Mouse (Mus musculus) Patski (cell line): ENCODE measurements around the gene Tnk2. TPM values are rescaled to one million over a fixed set of nuclear protein-coding genes. Genes with fewer than 3 reads are reported as not detected.

Experiments used
- ATAC-seq: fragments of 100-300 bp; one replicate; pipeline ENCODE4 v1.8.0; 2021
- CTCF ChIA-PET: fragments of 350-600 bp; sonication (Branson Sonifier 250); formaldehyde crosslinking; loops from one replicate; lab custom pipeline; 2022; ENCODE audit warnings: inconsistent platforms; lab: Charles Lee
- POLR2A ChIA-PET: fragments of 350-600 bp; sonication (Branson Sonifier 250); formaldehyde crosslinking; loops from one replicate; lab custom pipeline; 2022; ENCODE audit warnings: antibody characterized with exemption, inconsistent platforms; lab: Charles Lee
- DNase-seq: peaks from one replicate; pipeline ENCODE4 v3.0.0-alpha.2; 2011; ENCODE audit warnings: low read depth, low spot score
- H3K27me3 ChIP-seq: fragments of 371-371 bp; one replicate; pipeline ENCODE4 v1.5.1; 2021
- CTCF ChIP-seq: fragments of 100-300 bp; IDR thresholded peaks from one replicate; pipeline ENCODE4 v1.5.1; 2021
- in situ Hi-C: fragments of 300-500 bp; cut with MboI; formaldehyde crosslinking; loops from 3 replicates; pipeline ENCODE4 v1.11.1; 2018; ENCODE audit warnings: low pct_unique_long_range_greater_than_20kb, mixed read lengths
- polyA plus RNA-seq: library from polyadenylated mRNA; unstranded; gene quantifications from one replicate; pipeline ENCODE4 v1.2.3, GENCODE M21; 2021

Tnk2 gene
- polyA plus RNA-seq, 1 experiment from 2014 or later: 72.0 TPM

DNA sequence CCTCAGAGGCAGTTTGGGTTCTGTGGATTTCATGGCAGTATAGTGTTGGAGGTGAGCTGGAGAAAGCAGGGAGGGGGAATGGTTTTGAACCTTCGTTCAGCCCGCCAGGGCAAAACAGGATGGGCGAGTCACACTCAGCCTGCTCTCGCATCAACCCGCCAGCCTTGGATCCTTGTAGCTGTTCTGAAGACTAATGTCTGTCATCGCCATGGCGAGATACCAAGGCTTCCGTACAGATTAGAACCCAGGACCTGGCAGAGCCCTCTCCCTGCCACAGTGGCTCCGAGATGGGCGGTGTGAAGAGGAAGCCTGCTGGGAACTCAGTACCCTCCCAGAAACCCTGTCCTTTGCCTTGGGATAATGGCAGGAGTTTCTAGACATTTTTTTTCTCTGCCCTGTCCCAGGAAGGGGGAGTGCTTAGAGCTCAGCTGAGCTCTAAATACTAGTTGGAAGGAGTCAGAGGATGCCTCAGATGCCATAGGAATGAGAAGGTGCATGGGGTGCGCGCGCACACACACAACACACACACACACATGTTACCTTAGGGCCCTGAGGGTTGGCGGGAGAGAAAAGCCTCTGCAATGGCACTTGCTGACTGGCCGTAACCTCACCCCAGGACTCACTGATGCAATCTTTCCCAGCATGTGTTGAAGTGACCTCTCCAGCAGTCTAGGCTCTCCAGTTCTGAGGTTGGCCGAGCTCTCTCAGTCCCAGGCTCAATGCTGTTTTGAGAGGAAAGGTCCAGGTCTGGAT is 14.0 kb downstream of the Tnk2 start:
- in situ Hi-C loops: no loop called here

DNA sequence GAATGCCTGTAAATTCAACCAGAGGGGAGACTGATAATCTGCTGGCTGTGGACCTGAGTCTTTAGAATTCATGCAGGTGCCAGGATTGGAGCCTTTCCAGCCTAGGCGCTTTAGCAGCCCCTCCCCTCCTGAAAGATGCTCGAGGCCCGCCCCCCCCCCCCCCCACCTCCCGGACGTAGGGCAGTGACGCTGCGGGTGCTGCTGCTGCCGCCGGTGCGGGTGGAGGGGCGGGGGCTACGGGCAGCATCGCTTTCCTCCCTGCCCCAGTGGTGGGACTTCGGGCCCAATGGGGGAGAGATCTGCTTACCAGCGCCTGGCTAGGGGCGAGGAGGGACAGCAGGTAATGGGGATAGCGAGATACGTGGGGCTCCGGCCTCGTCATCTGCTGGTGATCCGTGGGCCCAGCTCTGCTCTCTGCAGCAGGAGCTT is 15.1 kb downstream of the Tnk2 start:
- DNase-seq (no peak), ATAC-seq (no peak)
- ChIA-PET POLR2A (interaction anchor here (0.6 to 1.6 kb wide), 2 partner anchors 13 to 24 kb away, joined by 3 read pairs; no protein-coding TSS in a partner anchor), CTCF (interaction anchor here (1.2 to 1.9 kb wide), 5 partner anchors 10 to 69 kb away, joined by 4 to 7 read pairs (median 4); no protein-coding TSS in a partner anchor)
- TF ChIP-seq CTCF: no peak
- no peaks in the 10 kb centered on the region for H3K27me3 ChIP-seq
- in situ Hi-C loops: no loop called here

More for the DNA sequence above, 14.0 kb downstream of the Tnk2 start:
- no peak for TF ChIP-seq CTCF
- ATAC-seq (peak; percentile 20), DNase-seq (no peak)
- ChIA-PET CTCF (interaction anchor here (0.8 to 3.2 kb wide), 6 partner anchors 11 to 25 kb away, joined by 3 to 22 read pairs (median 6); partner anchors contain the start of gene Tnk2), POLR2A (interaction anchor here (0.6 to 1.8 kb wide), 4 partner anchors 11 to 19 kb away, joined by 3 to 6 read pairs (median 4); no protein-coding TSS in a partner anchor)
- H3K27me3 ChIP-seq: no peaks in the 10 kb centered on the region

- ATAC-seq: no peak
- CTCF ChIA-PET: interaction anchor here (0.9 to 6.6 kb wide), 14 partner anchors 8 to 140 kb away, joined by 3 to 51 read pairs (median 4); no protein-coding TSS in a partner anchor
- in situ Hi-C loops: no loop called here
- DNase-seq: no peak
- H3K27me3 ChIP-seq: no peaks in the 10 kb centered on the region
- POLR2A ChIA-PET: interaction anchor here (1.6 to 2.5 kb wide), 2 partner anchors 15 to 24 kb away, joined by 3 to 10 read pairs; partner anchors contain the start of gene Tnk2
- no peak for TF ChIP-seq CTCF
Observed at GRCm38 (mm10) chr16:32659385-32659784, 15.7 kb downstream of the Tnk2 start.

DNA sequence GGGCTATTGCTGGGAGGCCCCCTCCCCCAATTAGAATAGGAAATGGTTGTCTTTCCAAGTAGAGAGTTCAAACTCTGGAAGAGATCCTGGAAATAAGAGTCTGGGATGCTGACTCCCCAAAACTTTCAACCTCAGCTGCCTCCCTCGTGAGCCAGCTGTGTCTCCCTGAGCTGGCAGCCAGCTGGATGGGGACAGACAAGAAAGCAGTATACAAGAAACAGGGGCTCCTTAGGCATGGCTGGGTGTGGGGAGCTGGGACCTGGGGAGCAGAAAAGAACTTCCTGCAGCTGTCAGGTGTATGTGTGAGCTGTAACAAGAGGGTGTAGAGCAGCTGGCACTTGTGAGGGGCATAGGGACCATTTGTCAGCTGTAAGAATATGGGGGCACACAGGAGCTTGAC is 16.4 kb downstream of the Tnk2 start:
- DNase-seq (no peak), ATAC-seq (no peak)
- TF ChIP-seq CTCF: no peak
- in situ Hi-C loops: no loop called here
- POLR2A ChIA-PET: interaction anchor here (1.6 to 2.5 kb wide), 2 partner anchors 15 to 25 kb away, joined by 3 to 10 read pairs; partner anchors contain the start of gene Tnk2
- CTCF ChIA-PET: interaction anchor here (0.7 to 6.6 kb wide), 16 partner anchors 9 to 160 kb away, joined by 3 to 51 read pairs (median 4); no protein-coding TSS in a partner anchor
- H3K27me3 ChIP-seq: no peaks in the 10 kb centered on the region

- in situ Hi-C loops: no loop called here
- ATAC-seq (peak; percentile 13), DNase-seq (no peak)
- no peak for TF ChIP-seq CTCF
- ChIA-PET CTCF (interaction anchor here (0.7 to 6.6 kb wide), 13 partner anchors 10 to 161 kb away, joined by 3 to 51 read pairs (median 5); no protein-coding TSS in a partner anchor), POLR2A (interaction anchor here (0.9 to 2.5 kb wide), 3 partner anchors 10 to 25 kb away, joined by 6 to 10 read pairs (median 7); partner anchors contain the start of gene Tnk2)
- H3K27me3 ChIP-seq: no peaks in the 10 kb centered on the region
Observed at GRCm38 (mm10) chr16:32660557-32661321, 17.1 kb downstream of the Tnk2 start.

DNA sequence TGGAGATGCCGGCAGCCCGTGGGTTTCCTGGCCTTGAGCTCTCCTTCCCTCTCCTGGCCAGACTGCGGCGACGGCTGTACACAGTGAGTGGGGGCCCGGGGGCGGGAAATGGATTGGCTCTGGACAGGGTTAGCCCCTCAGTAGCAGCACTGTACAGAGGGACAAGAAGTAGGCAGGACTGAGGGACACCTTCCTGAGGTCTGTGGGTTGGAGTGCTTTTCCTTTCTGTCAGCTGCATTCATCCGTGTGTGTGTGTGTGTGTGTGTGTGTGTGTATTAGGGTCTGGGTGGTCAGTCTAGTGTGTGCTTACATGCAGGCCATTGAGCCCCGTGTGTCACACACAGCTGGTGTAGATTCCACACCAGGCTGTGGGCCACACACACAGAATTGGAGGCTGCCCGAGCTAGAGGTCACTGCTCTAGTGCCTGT is 17.8 kb downstream of the Tnk2 start:
- ATAC-seq: no peak
- no peaks in the 10 kb centered on the region for H3K27me3 ChIP-seq
- CTCF ChIA-PET: interaction anchor here (1.3 to 6.6 kb wide), 4 partner anchors 9 to 23 kb away, joined by 3 to 51 read pairs (median 12); no protein-coding TSS in a partner anchor
- TF ChIP-seq CTCF: no peak
- in situ Hi-C loops: no loop called here
- DNase-seq: no peak
- POLR2A ChIA-PET: interaction anchor here (0.9 to 2.5 kb wide), 5 partner anchors 9 to 24 kb away, joined by 6 to 10 read pairs (median 6); partner anchors contain the start of gene Tnk2

DNA sequence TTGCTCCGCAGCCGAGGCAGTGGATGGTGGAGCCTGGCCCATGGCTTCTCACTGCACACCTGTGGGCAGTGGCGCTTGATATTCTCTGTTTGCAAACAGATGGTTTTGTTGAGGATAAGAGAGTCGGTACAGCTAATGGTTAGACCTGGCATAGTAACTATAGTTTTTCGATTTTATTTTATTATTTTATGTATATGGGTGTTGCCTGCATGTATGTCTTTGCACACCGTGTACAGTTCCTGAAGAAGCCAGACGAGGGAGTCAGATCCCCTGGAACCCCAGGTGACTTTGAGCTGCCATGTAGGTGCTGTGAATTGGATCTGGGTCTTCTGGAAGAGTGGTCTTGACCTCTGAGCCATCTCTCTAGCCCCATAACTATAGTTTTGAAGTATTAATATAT is 18.7 kb downstream of the Tnk2 start:
- TF ChIP-seq CTCF: no peak
- ChIA-PET POLR2A (interaction anchor here (1.2 kb wide), 2 partner anchors 8 to 20 kb away, joined by 6 read pairs; no protein-coding TSS in a partner anchor), CTCF (interaction anchor here (1.2 to 6.6 kb wide), 3 partner anchors 15 to 20 kb away, joined by 4 to 51 read pairs (median 21); no protein-coding TSS in a partner anchor)
- H3K27me3 ChIP-seq: no peaks in the 10 kb centered on the region
- DNase-seq (no peak), ATAC-seq (no peak)
- in situ Hi-C loops: no loop called here

- H3K27me3 ChIP-seq: no peaks in the 10 kb centered on the region
- DNase-seq (no peak), ATAC-seq (no peak)
- no peak for TF ChIP-seq CTCF
- in situ Hi-C loops: no loop called here
- ChIA-PET POLR2A (no interaction called here), CTCF (interaction anchor here (1.2 to 6.6 kb wide), 2 partner anchors 14 to 19 kb away, joined by 4 to 51 read pairs; no protein-coding TSS in a partner anchor)
Observed at GRCm38 (mm10) chr16:32663231-32663858, 19.7 kb downstream of the Tnk2 start.

DNA sequence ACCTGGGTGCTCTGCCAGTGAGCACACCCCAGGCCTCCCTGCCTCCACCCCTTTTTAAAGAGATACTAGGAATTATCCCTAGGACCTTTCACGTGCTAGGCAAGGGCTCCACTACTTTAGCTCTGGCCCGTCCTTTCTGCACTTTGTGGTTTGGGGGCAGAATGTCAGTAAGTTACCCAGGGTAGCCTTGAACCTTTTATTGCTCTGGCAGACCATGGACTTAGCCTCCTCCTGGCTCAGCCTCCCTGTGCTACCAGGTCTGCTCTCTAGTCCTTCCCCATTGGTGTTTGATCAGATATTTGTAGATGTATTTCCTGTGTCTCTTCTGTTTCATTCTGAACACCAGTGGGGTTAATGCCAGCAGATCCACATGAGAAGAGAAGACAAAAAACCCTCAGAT is 20.5 kb downstream of the Tnk2 start:
- no peak for TF ChIP-seq CTCF
- no peak for DNase-seq
- in situ Hi-C loops: no loop called here
- no peak for ATAC-seq
- CTCF ChIA-PET: interaction anchor here (6.6 kb wide), 1 partner anchor 18 kb away, joined by 51 read pairs; no protein-coding TSS in a partner anchor
- no peaks in the 10 kb centered on the region for H3K27me3 ChIP-seq
- POLR2A ChIA-PET: no interaction called here
